Mouse (Mus musculus) brain, embryonic 18.5 days (tissue): Measurements from ENCODE around the gene Lrtm2.
"Not testable (repeated sequence)": the region's sequence is repeated elsewhere in the genome, so short reads cannot be mapped to it uniquely, and the experiment has no call there.

ENCODE experiments used
- DNase-seq: peaks from one replicate; pipeline ENCODE4 v3.0.0-alpha.2; 2012; ENCODE audit warnings: low read depth, low spot score

Gene Lrtm2

GRCm38 (mm10) chr6:119330506-119330905 is at the start of gene Lrtm2:
Gene Lrtm2 (minus strand): TSS chr6:119330766.
- peak; percentile 47 for DNase-seq

- DNase-seq, result no peak
These were observed 48.1 kb upstream of the Lrtm2 start for GRCm38 (mm10) chr6:119378631-119379030.

GRCm38 (mm10) chr6:119377613-119378012 is 47.0 kb upstream of the Lrtm2 start:
- DNase-seq, result no peak

- no peak for DNase-seq
These were observed 44.5 kb upstream of the Lrtm2 start for GRCm38 (mm10) chr6:119375035-119375434.

DNA sequence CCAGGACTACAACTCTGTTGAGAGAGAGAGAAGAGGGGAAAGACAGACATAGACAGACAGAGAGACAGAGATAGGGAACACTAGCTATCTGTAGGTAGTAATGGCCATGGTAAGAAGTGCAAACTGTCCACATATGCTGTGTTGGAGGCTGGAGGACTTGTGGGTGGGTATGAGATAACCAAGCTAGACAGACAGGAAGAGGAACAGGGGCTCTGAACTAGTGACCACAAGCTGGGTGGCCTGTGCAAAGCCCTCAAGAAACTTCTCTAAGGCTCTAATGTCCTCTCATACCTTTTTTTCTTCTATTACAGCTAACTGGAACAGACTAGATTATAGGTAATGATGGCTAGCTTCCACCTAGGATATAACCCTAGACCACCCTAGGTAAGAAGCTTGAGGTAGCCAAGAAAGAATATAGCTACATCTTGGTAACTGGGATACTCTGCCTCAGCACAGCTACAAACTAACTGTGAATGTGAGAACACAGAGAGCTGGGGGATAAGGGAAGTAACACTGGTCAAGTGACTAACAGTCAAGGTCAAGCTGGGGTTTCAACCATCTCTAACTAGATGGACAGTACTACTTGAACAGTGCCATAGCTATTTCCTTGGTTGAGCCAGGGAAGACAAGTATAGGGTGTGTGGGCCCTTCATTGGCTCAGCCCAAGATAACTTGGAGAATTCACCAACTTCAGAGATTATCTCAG is 42.6 kb upstream of the Lrtm2 start:
- DNase-seq, result no peak

DNA sequence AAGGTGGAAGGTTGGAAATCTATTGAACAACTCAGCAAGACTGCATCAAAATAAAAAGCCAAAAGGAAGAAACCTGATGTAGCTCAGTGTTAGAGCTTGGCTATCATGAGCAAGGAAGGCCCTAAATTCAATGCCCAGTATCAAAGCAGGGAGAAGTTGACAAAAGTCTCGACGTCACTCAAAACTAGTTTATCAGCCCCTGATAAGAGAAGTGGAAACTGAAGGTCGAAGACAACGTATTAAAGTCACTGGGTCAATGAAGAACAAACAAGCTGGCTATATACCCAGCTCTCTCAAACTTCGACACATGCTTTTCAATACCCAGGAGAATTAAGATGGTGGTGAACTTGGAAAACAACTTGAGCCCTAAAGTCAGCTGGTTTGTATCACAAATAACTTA is 41.7 kb upstream of the Lrtm2 start:
- DNase-seq, result no peak

DNA sequence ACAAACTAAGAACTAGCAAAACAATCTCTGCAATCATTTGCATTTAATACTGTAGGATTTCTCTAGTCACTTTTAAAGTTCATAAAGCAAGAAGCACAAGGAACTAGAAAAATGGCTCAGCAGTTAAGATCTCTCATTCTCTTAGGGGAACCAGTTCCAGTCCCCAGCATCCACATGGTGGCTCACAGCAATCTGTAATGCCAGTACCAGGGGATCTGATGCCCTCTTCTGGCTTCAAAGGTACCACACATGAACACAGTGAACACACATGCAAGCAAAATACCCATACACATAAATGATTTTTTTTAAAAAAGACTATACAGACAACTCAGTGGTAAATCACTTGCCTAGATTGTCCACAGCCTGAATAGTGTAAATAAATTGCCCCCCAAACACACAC is 41.1 kb upstream of the Lrtm2 start:
- no peak for DNase-seq

GRCm38 (mm10) chr6:119367382-119367781 is 36.8 kb upstream of the Lrtm2 start:
- no peak for DNase-seq

- DNase-seq, result not testable (repeated sequence)
These were observed 36.2 kb upstream of the Lrtm2 start for GRCm38 (mm10) chr6:119366800-119367199.

- DNase-seq, result no peak
These were observed 33.0 kb upstream of the Lrtm2 start for GRCm38 (mm10) chr6:119363593-119363992.

- DNase-seq, result no peak
These were observed 30.5 kb upstream of the Lrtm2 start for GRCm38 (mm10) chr6:119360925-119361702.

- not testable (repeated sequence) for DNase-seq
These were observed 29.7 kb upstream of the Lrtm2 start for GRCm38 (mm10) chr6:119360250-119360649.

- no peak for DNase-seq
These were observed 27.5 kb upstream of the Lrtm2 start for GRCm38 (mm10) chr6:119358020-119358571.

DNA sequence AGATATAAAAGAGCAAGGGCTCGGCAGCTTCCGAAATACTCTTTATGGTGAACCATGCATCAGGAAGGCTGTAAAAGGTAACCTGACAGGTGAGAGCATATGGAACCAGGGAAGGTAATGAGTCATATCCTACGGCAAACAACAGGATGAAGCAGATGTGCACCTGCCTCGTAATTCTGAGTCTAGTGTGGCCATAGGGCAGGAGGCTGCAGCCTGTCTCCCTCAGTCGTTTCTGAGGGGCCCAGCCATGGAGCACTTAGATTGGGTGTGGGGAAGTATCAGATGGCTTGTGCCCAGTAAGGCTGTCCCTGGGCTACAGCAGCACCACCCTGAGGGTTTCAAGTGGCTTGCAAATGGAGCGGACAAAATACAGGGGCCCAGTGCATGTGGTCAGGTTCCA is 21.9 kb upstream of the Lrtm2 start:
- no peak for DNase-seq

GRCm38 (mm10) chr6:119351656-119352055 is 21.1 kb upstream of the Lrtm2 start:
- no peak for DNase-seq

GRCm38 (mm10) chr6:119350703-119351198 is 20.2 kb upstream of the Lrtm2 start:
- DNase-seq, result no peak

DNA sequence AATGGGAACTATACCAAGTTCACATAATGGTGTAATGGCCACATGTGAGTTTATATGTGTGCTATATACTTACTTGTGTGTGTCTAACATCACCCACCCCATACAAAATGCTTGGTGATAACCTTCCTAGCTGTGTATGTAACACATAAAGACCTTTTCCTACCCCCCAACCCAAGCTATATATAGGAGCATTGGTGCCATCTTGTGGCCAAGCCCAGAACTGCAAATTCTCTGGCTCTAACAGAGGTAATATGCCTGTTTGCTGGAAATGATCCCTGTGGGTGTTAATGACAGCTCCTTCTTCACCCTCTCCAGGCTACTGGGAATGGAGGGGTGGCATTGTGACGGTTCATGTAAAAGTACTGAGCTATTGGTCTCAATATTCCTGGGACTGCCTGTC is 17.7 kb upstream of the Lrtm2 start:
- DNase-seq, result no peak

- no peak for DNase-seq
These were observed 17.2 kb upstream of the Lrtm2 start for GRCm38 (mm10) chr6:119347813-119348212.

DNA sequence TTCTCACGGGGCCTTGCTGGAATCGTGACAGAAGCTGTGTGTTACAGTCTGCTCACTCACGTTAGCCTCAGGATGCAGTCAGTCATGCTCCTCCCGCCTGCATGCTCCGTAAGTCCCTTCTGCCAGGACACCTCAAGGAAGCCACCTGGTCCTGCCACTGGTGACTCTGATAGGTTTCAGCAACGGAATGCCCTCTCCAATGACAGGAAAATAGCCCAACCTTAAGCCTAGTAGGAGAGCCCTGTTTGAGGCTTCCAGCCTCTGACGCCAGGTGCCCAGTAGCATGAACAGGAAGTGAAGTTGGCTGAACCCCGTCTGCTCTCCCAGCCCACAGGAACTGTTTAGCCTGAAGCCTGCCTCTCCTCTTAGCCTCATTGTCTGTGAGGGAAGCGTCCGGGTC is 15.7 kb upstream of the Lrtm2 start:
- no peak for DNase-seq

- DNase-seq, result peak; percentile 55
These were observed 10.8 kb upstream of the Lrtm2 start for GRCm38 (mm10) chr6:119341409-119341808.

GRCm38 (mm10) chr6:119338121-119338912 is 7.8 kb upstream of the Lrtm2 start:
- no peak for DNase-seq

GRCm38 (mm10) chr6:119337287-119337686 is 6.7 kb upstream of the Lrtm2 start:
- no peak for DNase-seq
